Mouse (Mus musculus): ENCODE results near the gene Gm2696. TPM values are rescaled to one million over a fixed set of nuclear protein-coding genes. Genes with fewer than 3 reads are reported as not detected.

Gm2696 gene
- total RNA-seq, 2 experiments from 2014 or later: not detected

DNA sequence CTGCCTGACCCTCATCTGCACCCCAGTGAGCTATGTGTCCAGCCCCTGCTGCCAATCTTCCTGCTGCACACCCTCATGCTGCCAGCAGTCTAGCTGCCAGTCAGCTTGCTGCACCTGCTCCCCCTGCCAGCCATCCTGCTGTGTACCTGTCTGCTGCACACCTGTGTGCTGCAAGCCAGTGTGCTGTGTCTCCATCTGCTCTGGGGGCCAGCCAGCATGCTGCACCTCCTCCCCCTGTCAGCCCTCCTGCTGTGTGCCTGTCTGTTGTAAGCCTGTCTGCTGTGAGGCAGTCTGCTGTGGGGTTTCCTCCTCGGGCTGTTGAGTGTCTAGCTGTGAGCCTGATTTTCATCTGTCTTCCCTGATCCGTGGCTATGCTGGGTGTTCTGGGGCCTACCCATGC lies 32.5 kb downstream of the Gm2696 start:
- DNase-seq (ENCODE audit: low spot score in 2 of 2): no peak

DNA sequence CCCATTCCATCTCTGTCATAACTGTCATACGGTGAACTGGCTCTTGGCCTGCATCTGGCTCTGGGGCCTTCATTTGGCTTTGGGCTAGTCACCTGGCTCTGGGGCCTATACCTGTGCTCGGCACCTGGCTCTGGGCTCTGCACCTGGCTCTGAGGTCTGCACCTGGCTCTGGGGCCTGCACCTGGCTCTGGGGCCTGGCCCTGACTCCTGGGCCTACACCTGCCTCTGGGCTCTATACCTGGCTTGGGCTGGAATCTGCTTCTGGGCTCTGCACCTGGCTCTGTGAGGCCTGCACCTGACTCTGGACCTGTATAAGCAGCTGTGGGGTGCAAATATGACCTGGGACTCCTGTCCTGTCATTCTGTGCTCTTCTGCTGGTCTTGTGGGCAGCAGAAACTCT lies 33.1 kb downstream of the Gm2696 start:
- no peak for DNase-seq (ENCODE audit: low spot score in 2 of 2)

DNA sequence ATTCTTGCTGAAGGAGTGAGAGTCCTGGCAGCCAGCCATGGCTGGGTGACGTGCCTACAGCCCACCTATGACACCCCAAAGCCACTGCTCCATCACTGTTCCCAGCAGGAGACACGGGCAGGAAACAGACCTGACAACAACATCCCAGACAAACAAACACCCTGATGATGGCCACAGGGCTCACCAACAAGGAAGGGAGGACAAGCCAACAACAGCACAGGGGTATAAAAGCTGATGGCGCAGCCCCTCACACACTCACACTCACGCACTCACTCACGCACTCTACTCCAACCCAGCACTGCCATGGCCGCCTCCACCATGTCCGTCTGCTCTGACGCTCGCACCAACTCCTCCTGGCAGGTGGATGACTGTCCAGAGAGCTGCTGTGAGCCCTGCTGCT lies 38.1 kb downstream of the Gm2696 start, which contains the start of gene Gm10318:
Gene Gm10318, plus strand, starts transcription at position 301 of the 400 bp plus-strand sequence.
- no peak for DNase-seq (ENCODE audit: low spot score in 2 of 2)

DNA sequence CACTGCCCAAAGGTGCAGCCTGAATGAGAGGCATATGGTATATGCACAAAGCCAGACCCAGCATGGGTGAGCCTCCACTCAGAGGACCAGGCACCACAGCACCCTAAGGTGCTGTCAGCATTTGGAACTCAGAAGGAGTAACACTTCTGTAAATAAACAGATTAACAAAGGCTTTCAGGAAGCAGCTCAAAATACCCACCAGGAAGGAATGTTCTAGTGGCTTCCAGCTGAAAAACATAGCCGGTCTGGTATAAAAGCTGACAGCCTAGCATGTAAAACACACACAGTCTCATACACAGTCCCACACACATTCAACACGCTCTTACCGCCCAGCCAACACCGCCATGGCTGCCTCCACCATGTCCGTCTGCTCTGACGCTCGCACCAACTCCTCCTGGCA lies 47.2 kb downstream of the Gm2696 start, which contains the start of gene Gm3285:
Gene Gm3285, plus strand, starts transcription at position 301 of the 400 bp plus-strand sequence.
- no peak for DNase-seq (ENCODE audit: low spot score in 2 of 2)

DNA sequence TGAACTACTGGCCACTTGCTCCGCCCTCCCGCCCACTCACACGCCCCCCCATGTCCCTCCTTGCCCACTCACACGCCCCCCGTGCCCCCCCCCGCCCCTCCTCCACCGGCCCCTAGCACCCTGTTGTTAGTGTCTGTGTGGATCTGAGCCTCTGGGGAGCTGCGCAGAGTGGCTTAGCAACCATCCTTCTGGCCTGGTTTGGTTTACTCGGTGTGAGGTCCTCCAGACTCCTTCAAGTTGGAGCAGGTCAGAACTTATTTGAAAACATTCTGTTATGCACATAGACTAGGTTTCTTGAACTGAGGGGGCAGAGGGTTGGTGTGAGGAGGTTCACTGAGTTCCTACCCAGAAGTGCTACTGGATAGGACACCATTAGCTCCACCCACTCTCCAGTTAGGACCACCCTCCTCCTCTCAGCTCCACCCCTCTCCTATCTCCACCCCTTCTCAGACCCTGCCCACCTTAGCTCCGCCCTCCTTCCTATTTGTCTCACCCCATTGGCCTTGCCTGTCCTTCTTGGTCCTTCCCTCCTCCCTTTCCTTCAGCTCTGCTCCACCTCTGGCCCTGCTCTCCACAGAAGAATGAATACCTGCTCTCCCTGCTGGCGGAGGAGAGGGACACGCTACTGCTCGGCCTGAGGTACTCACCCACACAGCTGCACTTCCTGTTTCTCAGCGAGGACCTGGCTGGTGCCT lies 49.7 kb downstream of the Gm2696 start:
- DNase-seq (ENCODE audit: low spot score in 2 of 2): no peak

DNA sequence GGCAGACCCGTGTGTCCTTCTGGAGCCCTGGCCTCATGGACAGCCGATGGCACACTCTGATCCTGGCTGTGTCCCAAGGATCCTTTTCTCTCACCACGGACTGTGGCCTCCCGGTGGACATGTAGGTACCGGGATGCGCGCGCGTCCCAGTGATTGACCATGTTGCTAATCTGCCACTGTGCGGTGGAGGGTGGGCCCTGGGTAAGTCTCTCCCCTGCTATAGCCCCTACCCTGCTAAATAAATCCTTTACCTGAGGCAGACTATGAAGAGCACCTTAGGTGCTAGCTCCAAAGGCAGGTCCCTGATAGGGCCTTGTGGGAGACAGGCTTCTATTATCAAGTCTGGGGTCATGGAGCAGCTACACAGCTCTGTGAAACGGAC lies 50.3 kb downstream of the Gm2696 start:
- DNase-seq (ENCODE audit: low spot score in 2 of 2): no peak

DNA sequence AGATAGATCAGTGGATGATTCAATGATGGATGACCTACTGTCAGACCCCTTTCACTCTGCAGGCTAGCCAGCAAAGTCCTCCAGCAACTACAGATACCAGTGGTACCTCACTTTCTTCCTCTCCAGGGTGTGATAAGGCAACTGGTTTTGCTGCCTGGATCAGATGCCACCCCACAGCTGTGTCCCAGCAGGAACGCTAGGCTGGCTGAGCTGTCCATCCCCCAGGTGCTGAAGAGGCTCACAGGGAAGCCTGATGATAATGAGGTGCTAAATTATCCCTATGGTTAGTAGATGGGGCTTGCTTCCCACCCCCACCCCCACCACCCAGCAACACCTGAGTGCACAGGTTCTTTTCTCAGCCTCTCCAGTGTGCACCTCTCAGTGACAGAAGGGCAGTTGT lies 53.1 kb downstream of the Gm2696 start:
- no peak for DNase-seq (ENCODE audit: low spot score in 2 of 2)

DNA sequence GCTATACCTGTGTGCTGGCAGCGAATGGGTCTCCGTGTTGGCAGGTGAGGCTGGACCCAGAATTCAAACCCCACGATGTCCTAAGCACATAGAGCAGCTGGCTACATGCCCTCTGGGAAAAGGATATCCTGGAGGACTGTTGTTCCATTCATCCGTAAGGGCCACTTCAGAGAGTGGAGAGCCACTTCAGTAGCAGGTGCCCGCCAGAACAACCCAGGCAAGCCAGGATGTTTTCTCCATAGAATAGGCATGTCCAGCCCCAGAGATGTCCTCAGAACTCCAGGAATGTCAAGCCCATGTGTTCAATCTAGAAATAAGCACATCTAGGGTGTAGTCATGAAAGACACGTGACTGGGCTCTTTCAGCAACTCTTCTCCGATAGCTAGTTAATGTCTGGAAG lies 55.2 kb downstream of the Gm2696 start:
- no peak for DNase-seq (ENCODE audit: low spot score in 2 of 2)

DNA sequence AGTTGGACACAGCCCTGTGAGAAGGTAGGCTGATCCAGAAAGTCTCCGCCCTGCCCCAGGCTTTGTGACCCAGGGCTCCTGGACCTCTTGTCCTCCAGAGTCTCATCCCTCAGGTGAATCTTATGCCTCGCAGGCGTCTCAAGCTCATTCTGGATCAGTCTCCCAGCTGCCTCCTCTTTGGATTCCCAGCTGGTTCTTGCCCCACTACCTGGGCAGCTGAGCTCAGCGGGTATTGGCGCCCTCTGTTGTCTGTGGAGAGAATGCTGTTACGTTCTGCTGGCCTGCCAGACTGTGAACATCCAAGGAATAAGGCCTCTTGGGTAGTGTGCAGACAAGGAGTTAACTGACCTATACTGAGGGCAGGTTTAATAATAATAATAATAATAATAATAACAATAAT lies 64.5 kb downstream of the Gm2696 start:
- no peak for DNase-seq (ENCODE audit: low spot score in 2 of 2)

DNA sequence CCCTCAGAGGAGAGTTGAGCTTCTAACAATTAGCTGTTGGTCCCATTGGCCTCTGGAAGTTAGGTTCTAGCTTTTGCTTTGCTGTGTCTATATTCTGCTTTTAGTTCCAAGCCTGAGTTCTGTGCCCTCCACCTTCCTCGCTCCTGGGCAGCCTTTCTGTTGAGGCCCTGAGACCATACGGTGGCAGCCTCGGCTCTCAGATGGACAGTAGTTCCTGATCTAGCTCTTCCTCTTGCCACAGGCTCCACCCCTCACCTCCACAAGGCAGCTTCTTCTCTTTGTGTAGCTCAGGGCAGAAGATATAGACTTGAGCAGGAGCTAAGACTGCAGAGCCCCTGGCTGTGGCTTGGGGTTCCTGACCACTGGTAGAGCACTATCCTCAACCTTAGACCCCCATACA lies 65.8 kb downstream of the Gm2696 start:
- DNase-seq (ENCODE audit: low spot score in 2 of 2): no peak

DNA sequence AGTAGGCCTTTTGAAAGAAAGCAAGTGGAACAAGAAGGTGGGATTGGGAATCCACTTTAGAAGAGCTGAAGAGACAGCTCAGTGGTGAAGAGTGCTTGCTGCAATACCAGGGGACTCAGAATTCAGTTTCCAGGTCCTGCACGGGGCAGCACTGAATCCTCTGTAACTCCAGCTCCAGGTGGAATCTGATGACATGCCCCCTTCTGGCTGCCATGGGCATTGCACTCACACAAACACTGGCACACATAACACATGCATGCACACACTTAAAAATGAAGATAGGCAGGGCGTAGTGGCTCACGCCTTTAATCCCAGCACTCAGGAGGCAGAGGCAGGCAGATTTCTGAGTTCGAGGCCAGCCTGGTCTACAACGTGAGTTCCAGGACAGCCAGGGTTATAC lies 68.1 kb downstream of the Gm2696 start:
- no peak for DNase-seq (ENCODE audit: low spot score in 2 of 2)

Other genes with a start within 250 kb of the Gm2696 start
- gene Pttg1ip, start 233.0 kb upstream of the Gm2696 start, total RNA-seq (2021): 100 to 1,000 TPM in 1 of 2 experiments, 10 to 100 TPM in 1; 95.8 to 103 TPM
- 10 to 100 TPM; 92.1 to 96.0 TPM for gene Sumo3, start 208.6 kb upstream of the Gm2696 start, total RNA-seq (2021)
- 10 to 100 TPM; 13.8 to 14.9 TPM for gene Gm49325, start 208.5 kb upstream of the Gm2696 start, total RNA-seq (2021)
- gene Ube2g2, start 192.4 kb upstream of the Gm2696 start, total RNA-seq (2021): 10 to 100 TPM; 89.7 to 93.0 TPM
- gene Tspear, start 128.1 kb upstream of the Gm2696 start, total RNA-seq (2021): not detected
- gene Gm19402, start 123.9 kb upstream of the Gm2696 start, total RNA-seq (2021): not detected
- gene Gm9508, start 117.4 kb upstream of the Gm2696 start, total RNA-seq (2021): not detected
- not detected for gene Gm10272, start 108.1 kb upstream of the Gm2696 start, total RNA-seq (2021)
- not detected for gene Gm10024, start 103.2 kb upstream of the Gm2696 start, total RNA-seq (2021)
- gene Gm10142, start 98.9 kb upstream of the Gm2696 start, total RNA-seq (2021): not detected
- gene Krtap12-1, start 94.1 kb upstream of the Gm2696 start, total RNA-seq (2021): not detected
- not detected for gene Gm10100, start 88.2 kb upstream of the Gm2696 start, total RNA-seq (2021)
- not detected for gene Gm18596, start 72.0 kb upstream of the Gm2696 start, total RNA-seq (2021)
- not detected for gene Gm9736, start 63.3 kb upstream of the Gm2696 start, total RNA-seq (2021)
- gene Gm3233, start 55.0 kb upstream of the Gm2696 start, total RNA-seq (2021): not detected
- gene Gm3238, start 43.4 kb upstream of the Gm2696 start, total RNA-seq (2021): not detected
- not detected for gene Gm7138, start 37.7 kb upstream of the Gm2696 start, total RNA-seq (2021)
- not detected for gene Gm3250, start 32.1 kb upstream of the Gm2696 start, total RNA-seq (2021)
- not detected for gene Gm7137, start 26.5 kb upstream of the Gm2696 start, total RNA-seq (2021)
- gene Gm9639, start 19.6 kb upstream of the Gm2696 start, total RNA-seq (2021): not detected
- gene Gm19668, start 15.5 kb upstream of the Gm2696 start, total RNA-seq (2021): not detected
- gene Gm9507, start 2.8 kb upstream of the Gm2696 start, total RNA-seq (2021): not detected
- not detected for gene Krtap10-4, start 12.4 kb downstream of the Gm2696 start, total RNA-seq (2021)
- gene Krtap10-10, start 21.3 kb downstream of the Gm2696 start, total RNA-seq (2021): not detected
- gene Gm36176, start 32.1 kb downstream of the Gm2696 start, total RNA-seq (2021): not detected
- not detected for gene Gm10318, start 38.2 kb downstream of the Gm2696 start, total RNA-seq (2021)
- not detected for gene Gm3285, start 47.3 kb downstream of the Gm2696 start, total RNA-seq (2021)
- gene Lrrc3, start 87.9 kb downstream of the Gm2696 start, total RNA-seq (2021): 1 to 10 TPM; 1.2 to 1.4 TPM
- under 1 TPM; 0.32 to 0.88 TPM for gene Trpm2, start 155.9 kb downstream of the Gm2696 start, total RNA-seq (2021)
- gene 1810043G02Rik, start 163.8 kb downstream of the Gm2696 start, total RNA-seq (2021): 10 to 100 TPM; 10.5 to 12.3 TPM
- 10 to 100 TPM; 17.0 to 21.0 TPM for gene Pfkl, start 195.4 kb downstream of the Gm2696 start, total RNA-seq (2021)
- not detected for gene Dnmt3l, start 227.3 kb downstream of the Gm2696 start, total RNA-seq (2021)
- gene Aire, start 228.9 kb downstream of the Gm2696 start, total RNA-seq (2021): not detected

All from gastrocnemius, postnatal 4 days (tissue).